Mouse (Mus musculus): ENCODE measurements around the gene Cited4. TPM values are rescaled to one million over a fixed set of nuclear protein-coding genes. Genes with fewer than 3 reads are reported as not detected.

Gene Cited4
- polyA plus RNA-seq, 1 experiment from 2014 or later, result 7.6 TPM

DNA sequence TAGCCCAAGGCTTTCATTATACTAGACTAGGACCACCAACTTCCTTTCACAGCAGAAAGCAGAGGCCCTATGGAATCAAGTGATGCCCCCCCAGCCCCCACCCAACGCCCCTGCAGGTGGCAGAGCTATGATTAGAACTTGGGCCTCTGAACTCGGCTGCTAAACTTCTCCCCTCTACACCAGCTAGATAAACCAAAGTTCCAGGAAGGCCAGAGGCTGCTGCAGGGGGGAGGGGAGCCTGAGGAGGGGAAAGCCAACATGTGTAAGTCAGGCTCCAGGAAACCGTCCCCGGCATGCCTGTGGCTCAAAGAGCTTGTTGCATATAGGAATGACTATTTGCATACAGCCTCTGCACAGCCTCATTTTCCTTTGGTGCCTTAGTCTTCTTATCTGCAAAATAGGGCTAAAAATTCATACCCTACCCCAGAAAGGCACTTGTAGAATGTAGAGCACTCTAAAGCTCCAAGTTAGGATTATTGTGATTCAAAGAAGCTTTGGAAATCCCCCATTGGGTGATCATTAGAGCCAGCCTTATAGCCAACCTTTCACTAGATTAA lies 1.1 kb upstream of the Cited4 start:
- no peaks in the 10 kb centered on the region for H3K36me3 ChIP-seq
- no peak overlapping the region for H3K9ac ChIP-seq
- no peaks in the 10 kb centered on the region for H3K9me3 ChIP-seq
- H3K27ac ChIP-seq, result no peak overlapping the region
- no peak overlapping the region for H3K4me2 ChIP-seq
- no peak overlapping the region for H3K4me3 ChIP-seq
- peaks cover 17% of the 10 kb centered on the region for H3K4me1 ChIP-seq
- no peak for ATAC-seq (ENCODE audit: insufficient number of reproducible peaks, low FRiP score, low TSS enrichment, low read depth)
- 30% methylated on average over 4 of the region's 4 CpGs for WGBS
- peaks cover 33% of the 10 kb centered on the region for H3K27me3 ChIP-seq

DNA sequence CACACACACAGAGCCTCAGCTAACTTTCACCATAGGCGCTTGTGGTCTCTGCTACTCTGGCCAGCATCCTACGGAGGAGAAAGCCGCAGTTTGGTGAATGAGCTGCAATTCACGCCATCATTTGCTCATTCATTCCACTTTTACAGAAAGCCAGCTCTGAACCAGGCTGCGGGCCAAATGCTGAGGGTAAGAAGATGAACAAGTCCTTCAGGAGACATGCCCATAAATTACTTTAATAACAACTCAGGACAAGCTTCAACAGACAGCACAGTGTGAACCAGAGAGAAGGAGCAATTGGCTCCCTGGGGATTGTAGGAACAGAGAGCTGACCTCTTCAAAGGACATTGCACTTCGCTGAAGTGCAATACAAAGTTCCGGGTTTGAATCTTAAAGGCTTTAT lies 590 bp upstream of the Cited4 start:
- no peak overlapping the region for H3K27ac ChIP-seq
- H3K4me3 ChIP-seq, result no peak overlapping the region
- H3K9me3 ChIP-seq, result no peaks in the 10 kb centered on the region
- H3K4me2 ChIP-seq, result no peak overlapping the region
- no peaks in the 10 kb centered on the region for H3K36me3 ChIP-seq
- 26% methylated on average over 7 of the region's 7 CpGs for WGBS
- H3K4me1 ChIP-seq, result peaks cover 17% of the 10 kb centered on the region
- no peak overlapping the region for H3K9ac ChIP-seq
- ATAC-seq (ENCODE audit: insufficient number of reproducible peaks, low FRiP score, low TSS enrichment, low read depth), result no peak
- H3K27me3 ChIP-seq, result peaks cover 37% of the 10 kb centered on the region

DNA sequence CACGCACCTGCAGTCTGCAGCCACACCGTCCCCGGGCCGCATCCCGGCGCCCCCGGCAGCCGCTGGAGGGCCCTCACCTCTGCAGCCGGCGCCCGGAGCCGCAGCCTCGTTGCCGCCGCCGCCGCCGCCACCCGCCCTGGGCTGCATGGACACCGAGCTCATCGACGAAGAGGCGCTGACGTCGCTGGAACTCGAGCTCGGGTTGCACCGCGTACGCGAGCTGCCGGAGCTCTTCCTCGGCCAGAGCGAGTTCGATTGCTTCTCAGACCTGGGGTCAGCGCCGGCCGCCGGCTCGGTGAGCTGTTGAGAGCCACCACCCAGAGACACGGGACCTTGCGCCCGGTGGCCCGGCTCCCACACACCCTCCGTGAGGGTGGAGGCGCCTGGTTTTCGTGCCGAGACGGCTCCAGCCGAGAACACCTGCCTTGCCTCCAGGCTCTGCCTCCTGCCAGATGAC lies 701 bp downstream of the Cited4 start:
- no peak overlapping the region; the same call in 1 of the 2 replicates for H3K27ac ChIP-seq
- H3K27me3 ChIP-seq, result peaks cover 40% of the 10 kb centered on the region
- H3K9ac ChIP-seq, result peak overlapping the region; percentile 35; the same call in 1 of the 2 replicates
- peak overlapping the region; percentile 97 for H3K4me2 ChIP-seq
- no peaks in the 10 kb centered on the region for H3K9me3 ChIP-seq
- no peaks in the 10 kb centered on the region for H3K36me3 ChIP-seq
- peak overlapping the region; percentile 50 for H3K4me3 ChIP-seq
- peaks cover 17% of the 10 kb centered on the region for H3K4me1 ChIP-seq
- 0 out of 2 replicates have a peak, but pooled peaks have one; percentile 37 for ATAC-seq (ENCODE audit: insufficient number of reproducible peaks, low FRiP score, low TSS enrichment, low read depth)
- under 1% methylated on average over 43 of the region's 50 CpGs for WGBS

DNA sequence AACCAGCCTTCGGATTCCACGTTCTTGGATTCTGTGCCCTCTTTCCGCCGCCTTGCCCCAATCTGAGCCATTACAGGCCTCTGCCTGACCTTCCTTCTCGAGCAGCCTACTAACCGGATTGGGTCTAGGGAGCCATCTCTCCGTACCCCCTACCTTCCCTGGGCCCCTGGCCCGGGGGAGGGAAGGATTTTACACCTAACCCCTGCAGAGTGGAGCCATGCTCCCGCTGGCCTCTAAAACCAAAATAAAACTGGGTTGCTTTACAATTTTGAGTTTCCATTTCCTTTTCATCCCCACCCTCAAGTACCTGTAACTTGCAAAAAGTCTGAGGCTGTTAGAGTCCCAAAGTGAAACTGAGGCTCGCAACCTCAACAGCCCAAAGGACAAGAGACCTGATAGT lies 1.2 kb downstream of the Cited4 start:
- peak overlapping the region; percentile 50 for H3K4me3 ChIP-seq

DNA sequence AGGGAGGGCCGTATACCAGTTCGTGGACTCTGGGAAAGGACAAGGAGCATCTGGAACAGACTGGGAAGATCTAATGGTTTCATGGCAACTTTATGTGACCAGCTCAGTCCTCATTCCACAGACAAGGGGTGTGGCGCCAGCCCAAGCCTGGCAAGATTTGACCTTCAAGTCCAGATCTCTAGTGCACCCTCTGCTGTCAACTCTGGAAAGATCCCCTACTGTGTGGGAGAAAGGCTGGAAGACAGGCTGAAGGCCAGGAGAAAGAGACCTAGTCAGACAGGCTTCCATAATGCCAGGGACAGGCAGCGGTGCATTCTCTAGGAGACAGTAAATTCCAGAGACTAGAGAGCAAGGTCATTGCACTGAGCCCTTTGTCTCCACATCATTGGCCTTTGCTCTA lies 2.2 kb downstream of the Cited4 start:
- Histone ChIP-seq H3K4me2 (no peak overlapping the region), H3K9me3 (no peaks in the 10 kb centered on the region), H3K4me1 (peaks cover 17% of the 10 kb centered on the region), H3K36me3 (no peaks in the 10 kb centered on the region), H3K27ac (no peak overlapping the region), H3K27me3 (peaks cover 40% of the 10 kb centered on the region), H3K9ac (no peak overlapping the region), H3K4me3 (no peak overlapping the region)
- 86% methylated on average over 4 of the region's 4 CpGs for WGBS
- no peak for ATAC-seq (ENCODE audit: insufficient number of reproducible peaks, low FRiP score, low TSS enrichment, low read depth)

More for the DNA sequence above, 1.2 kb downstream of the Cited4 start:
- Histone ChIP-seq H3K4me2 (peak overlapping the region; percentile 97), H3K9me3 (no peaks in the 10 kb centered on the region), H3K27me3 (peaks cover 40% of the 10 kb centered on the region), H3K4me1 (peaks cover 17% of the 10 kb centered on the region), H3K36me3 (no peaks in the 10 kb centered on the region), H3K9ac (peak overlapping the region; percentile 35; the same call in 1 of the 2 replicates), H3K27ac (no peak overlapping the region; the same call in 1 of the 2 replicates)
- no peak for ATAC-seq (ENCODE audit: insufficient number of reproducible peaks, low FRiP score, low TSS enrichment, low read depth)
- 12% methylated on average over 10 of the region's 10 CpGs for whole genome bisulfite sequencing

DNA sequence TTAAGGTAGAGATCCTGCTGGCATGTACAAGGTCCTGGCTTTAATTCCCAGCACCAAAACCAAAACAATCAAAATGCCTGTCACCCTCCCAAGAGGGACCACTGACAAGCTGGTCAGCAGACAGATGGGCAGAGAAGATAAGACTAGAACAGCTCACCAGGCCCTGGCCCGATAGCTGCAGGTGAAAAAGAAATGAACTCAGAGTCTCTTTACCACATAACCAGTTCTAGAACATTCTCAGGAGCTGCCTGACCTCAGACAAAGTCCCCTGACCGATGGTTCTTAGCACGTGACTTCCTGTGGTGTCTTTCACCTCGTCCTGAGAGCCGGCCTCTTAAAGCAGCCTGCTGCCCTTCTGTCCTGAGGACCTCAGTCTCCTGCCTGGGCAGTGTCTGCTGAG lies 3.2 kb downstream of the Cited4 start:
- Histone ChIP-seq H3K9me3 (no peaks in the 10 kb centered on the region), H3K4me2 (no peak overlapping the region), H3K27ac (no peak overlapping the region), H3K27me3 (peaks cover 40% of the 10 kb centered on the region), H3K4me1 (peaks cover 17% of the 10 kb centered on the region), H3K4me3 (no peak overlapping the region), H3K36me3 (no peaks in the 10 kb centered on the region), H3K9ac (no peak overlapping the region)
- 77% methylated on average over 5 of the region's 5 CpGs for WGBS
- ATAC-seq (ENCODE audit: insufficient number of reproducible peaks, low FRiP score, low TSS enrichment, low read depth), result no peak

DNA sequence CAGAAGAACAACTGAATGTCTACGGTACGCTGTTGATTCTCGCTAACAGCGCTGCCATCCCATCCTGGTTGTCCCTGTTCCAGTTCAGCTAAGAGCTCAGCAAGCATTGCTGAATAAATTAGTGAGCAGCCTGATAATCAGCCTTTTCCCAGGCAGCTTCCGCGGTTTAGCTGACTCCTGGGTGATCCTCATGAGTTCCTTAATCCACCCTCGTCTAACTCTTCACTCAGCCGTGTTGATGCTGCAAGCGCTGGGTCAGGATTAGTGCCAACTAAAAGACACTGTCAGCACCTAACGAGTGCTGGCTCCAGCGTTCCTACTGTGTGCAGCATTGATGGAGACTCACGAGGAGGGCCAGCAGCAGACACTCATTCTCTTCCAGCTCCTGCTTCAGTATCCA lies 4.7 kb downstream of the Cited4 start:
- no peak overlapping the region for H3K27ac ChIP-seq
- no peaks in the 10 kb centered on the region for H3K36me3 ChIP-seq
- H3K27me3 ChIP-seq, result peaks cover 40% of the 10 kb centered on the region
- H3K4me1 ChIP-seq, result peaks cover 17% of the 10 kb centered on the region
- no peaks in the 10 kb centered on the region for H3K9me3 ChIP-seq
- no peak for ATAC-seq (ENCODE audit: insufficient number of reproducible peaks, low FRiP score, low TSS enrichment, low read depth)
- H3K4me3 ChIP-seq, result no peak overlapping the region
- 57% methylated on average over 12 of the region's 12 CpGs for WGBS
- H3K9ac ChIP-seq, result no peak overlapping the region
- H3K4me2 ChIP-seq, result no peak overlapping the region

DNA sequence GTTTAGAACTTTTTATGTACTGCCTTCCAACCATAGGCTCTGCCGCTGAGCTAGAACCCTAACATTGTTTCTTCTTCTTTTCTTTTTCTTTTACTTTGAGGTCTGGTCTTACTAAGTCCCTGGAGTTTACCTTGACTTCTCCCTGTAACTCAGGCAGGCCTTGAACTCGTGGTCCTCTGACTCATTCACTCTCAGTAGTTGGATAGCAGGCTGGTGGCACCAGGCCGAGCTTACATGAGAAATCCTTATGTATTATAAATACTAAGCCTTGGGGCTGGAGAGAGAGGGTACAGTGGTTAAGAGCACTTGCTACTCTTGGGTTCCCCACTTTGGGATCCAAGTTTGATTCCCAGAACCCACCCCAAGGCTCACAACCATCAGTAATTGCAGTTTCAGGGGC lies 7.2 kb downstream of the Cited4 start:
- H3K36me3 ChIP-seq, result no peaks in the 10 kb centered on the region
- H3K4me3 ChIP-seq, result no peak overlapping the region
- H3K9ac ChIP-seq, result no peak overlapping the region
- H3K27ac ChIP-seq, result no peak overlapping the region
- H3K4me1 ChIP-seq, result no peaks in the 10 kb centered on the region
- H3K27me3 ChIP-seq, result peaks cover 16% of the 10 kb centered on the region
- no peaks in the 10 kb centered on the region for H3K9me3 ChIP-seq
- WGBS, result 87% methylated on average over 3 of the region's 3 CpGs
- no peak for ATAC-seq (ENCODE audit: insufficient number of reproducible peaks, low FRiP score, low TSS enrichment, low read depth)
- H3K4me2 ChIP-seq, result no peak overlapping the region

DNA sequence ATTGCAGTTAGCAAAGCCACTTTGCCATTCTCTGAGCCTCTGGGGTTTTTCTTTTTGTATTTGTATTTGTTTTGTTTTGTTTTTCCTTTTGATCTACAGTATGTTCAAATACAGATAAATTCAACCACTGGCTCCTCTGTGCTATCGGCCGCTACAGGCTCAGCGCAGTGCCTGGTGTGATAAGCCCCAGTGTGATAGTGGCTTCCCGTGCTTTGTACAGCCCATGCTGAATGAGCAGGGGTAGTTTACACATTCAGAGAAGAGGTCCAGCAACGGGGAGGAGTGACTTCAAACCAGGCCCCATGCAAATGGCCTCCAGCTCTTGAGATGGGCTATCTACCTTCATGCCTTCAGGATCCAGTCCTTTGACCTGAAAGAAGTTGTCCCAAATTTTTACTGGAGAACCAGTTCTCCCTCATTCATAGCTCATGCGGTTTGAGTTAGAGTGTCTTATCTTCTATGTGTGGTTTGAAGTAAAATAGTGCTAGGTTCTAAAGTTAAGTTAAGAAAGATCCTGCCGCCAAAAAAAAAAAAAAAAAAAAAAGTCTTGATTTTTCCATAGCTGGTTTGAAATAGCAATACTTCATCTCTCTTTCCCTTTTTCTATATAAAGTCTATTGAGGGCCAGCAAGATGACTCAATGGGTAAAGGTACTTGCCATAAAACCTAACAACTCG lies 8.5 kb downstream of the Cited4 start:
- Histone ChIP-seq H3K4me1 (no peaks in the 10 kb centered on the region), H3K4me3 (no peak overlapping the region), H3K9ac (no peak overlapping the region), H3K36me3 (no peaks in the 10 kb centered on the region), H3K27me3 (peaks cover 8% of the 10 kb centered on the region; the same call in 1 of the 2 replicates), H3K9me3 (no peaks in the 10 kb centered on the region), H3K27ac (no peak overlapping the region), H3K4me2 (no peak overlapping the region)
- whole genome bisulfite sequencing, result 77% methylated on average over 8 of the region's 8 CpGs
- ATAC-seq (ENCODE audit: insufficient number of reproducible peaks, low FRiP score, low TSS enrichment, low read depth), result no peak

DNA sequence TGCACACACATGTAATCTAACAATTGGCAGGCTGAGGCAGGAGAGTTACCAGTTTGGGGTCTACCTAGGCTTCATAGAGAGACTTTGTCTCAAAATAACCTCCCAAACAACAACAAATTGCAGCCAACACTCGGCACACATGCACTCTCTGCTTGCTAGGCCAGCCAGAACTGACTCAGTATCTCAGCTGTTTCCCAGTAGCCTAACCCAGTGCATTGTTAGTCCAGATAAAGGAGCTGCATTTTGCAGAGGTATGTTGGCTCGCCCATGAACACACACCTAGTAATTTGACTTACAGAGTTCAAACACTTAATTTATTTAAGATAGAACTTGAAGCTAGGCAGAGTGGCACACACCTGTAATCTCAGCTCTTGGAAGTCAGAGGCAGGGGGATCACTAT lies 9.3 kb downstream of the Cited4 start:
- 47% methylated on average over 2 of the region's 2 CpGs for WGBS
- no peak overlapping the region for H3K9ac ChIP-seq
- H3K4me2 ChIP-seq, result no peak overlapping the region
- H3K4me1 ChIP-seq, result no peaks in the 10 kb centered on the region
- H3K4me3 ChIP-seq, result no peak overlapping the region
- H3K36me3 ChIP-seq, result no peaks in the 10 kb centered on the region
- H3K9me3 ChIP-seq, result no peaks in the 10 kb centered on the region
- H3K27me3 ChIP-seq, result peaks cover 4% of the 10 kb centered on the region; the same call in 1 of the 2 replicates
- no peak for ATAC-seq (ENCODE audit: insufficient number of reproducible peaks, low FRiP score, low TSS enrichment, low read depth)
- no peak overlapping the region for H3K27ac ChIP-seq

DNA sequence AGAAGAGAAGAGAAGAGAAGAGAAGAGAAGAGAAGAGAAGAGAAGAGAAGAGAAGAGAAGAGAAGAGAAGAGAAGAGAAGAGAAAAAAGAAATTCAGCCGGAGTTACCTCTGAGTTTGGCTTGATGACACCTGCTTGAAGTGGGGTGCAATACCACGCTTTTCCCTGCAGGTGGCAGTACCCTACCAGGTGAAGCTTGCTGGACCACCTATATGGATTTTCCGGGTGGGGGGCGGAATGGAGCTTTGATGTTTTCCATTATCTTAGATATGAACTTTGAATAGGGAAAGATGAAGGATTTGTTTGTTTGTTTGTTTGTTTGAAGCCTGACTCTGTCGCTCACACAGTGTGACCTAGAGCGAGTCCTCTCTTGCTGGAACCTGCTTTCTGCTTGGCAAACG lies 14.6 kb downstream of the Cited4 start:
- H3K27me3 ChIP-seq, result no peaks in the 10 kb centered on the region

DNA sequence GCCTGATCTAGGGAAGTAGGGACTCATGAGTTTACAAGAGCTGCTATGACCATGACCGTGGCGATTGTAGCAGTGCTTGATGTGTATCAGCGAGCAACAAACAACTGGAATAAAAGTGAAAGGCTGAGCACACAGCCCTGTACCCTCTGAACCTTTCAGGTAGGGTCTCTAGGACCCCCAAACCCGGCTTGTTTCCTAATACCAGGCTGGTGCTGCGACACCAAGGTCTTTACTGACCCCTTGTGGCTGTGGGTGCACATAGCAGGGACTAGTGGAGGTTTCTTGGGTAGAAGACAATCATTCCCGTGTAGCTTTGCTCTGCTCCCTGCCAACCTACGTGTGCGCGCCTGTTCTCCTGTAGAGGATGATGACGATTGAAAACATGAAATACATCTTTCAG lies 15.8 kb downstream of the Cited4 start:
- no peak overlapping the region for H3K4me2 ChIP-seq
- no peaks in the 10 kb centered on the region for H3K36me3 ChIP-seq
- WGBS, result 38% methylated on average over 10 of the region's 10 CpGs

More for the DNA sequence above, 14.6 kb downstream of the Cited4 start:
- H3K4me2 ChIP-seq, result no peak overlapping the region
- no peaks in the 10 kb centered on the region for H3K9me3 ChIP-seq
- no peak for ATAC-seq (ENCODE audit: insufficient number of reproducible peaks, low FRiP score, low TSS enrichment, low read depth)
- no peak overlapping the region for H3K9ac ChIP-seq
- no peak overlapping the region for H3K4me3 ChIP-seq
- no peaks in the 10 kb centered on the region for H3K4me1 ChIP-seq
- H3K36me3 ChIP-seq, result no peaks in the 10 kb centered on the region
- no peak overlapping the region for H3K27ac ChIP-seq
- 42% methylated on average over 7 of the region's 7 CpGs for WGBS

More for the DNA sequence above, 15.8 kb downstream of the Cited4 start:
- Histone ChIP-seq H3K9ac (no peak overlapping the region), H3K27me3 (no peaks in the 10 kb centered on the region), H3K9me3 (no peaks in the 10 kb centered on the region), H3K4me3 (no peak overlapping the region), H3K4me1 (no peaks in the 10 kb centered on the region), H3K27ac (no peak overlapping the region)
- no peak for ATAC-seq (ENCODE audit: insufficient number of reproducible peaks, low FRiP score, low TSS enrichment, low read depth)
